ENCODE assay signal across 9 mouse cellular contexts in the genomic region with DNA sequence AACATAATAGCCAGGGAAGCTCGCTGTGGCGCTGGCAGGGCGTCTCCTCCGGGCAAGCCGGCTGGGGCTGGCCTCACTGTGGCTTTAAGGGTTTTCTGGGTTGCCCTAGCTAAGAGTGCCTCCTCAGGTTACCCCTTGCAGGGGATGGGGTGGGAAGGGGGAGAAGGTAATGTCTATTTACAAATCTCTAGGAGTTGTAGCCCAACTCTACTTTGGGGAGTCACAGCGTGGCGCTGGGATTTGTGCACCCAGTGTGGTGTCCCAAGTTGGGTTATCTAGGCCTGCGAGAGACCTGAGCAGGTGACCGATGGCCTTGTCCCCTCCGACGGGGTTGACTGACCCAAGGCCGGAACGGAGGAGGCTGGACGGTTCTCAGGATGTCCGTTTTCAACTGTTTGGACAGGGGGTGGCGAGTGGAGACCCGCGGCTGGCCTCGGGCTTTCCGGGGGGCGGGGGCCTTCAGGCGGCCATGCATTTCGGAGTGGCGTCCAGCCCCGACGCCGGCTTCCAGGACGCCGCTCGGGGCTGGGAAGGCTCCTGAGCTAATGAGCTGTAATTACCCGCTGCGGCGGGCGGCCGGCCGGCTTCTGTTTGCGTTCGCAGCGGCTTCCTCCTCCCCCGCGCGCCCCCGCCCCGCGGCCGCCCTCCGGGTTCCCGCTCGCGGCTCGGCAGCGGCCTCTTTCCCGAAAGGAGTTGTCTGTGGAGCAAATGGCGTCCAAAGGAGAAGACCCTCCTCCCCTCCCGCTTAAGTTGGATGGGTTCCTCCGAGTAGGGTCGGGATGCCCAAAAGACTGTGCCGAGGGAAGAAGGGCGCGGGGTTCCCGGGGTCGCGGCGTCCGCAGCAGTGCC. TPM values are rescaled to one million over a fixed set of nuclear protein-coding genes. Genes with fewer than 3 reads are reported as not detected.
DNase-seq lines count a peak whose midpoint lies in the region; ATAC-seq and TF ChIP-seq lines count a peak whose summit lies in the region.
"Had no signal": no experiment of that assay in that cellular context is flagged by ENCODE, and none has a peak within 500 bp of the region (broad histone marks: within the 10 kb centered on the region; RNA-seq: fewer than 3 reads in every experiment).

No protein-coding gene starts in this region.

- TF ChIP-seq CTCF in hindbrain, postnatal 0 days (IDR thresholded peaks at IDR 0.05; ENCODE audit: low read depth): no peak

- no peaks in the 10 kb centered on the region for H3K9me3 ChIP-seq in embryonic facial prominence, embryonic 14.5 days (ENCODE audit: control insufficient read depth, low read length)
- H3K9me3 ChIP-seq in hindbrain, postnatal 0 days (ENCODE audit: low read length): no peaks in the 10 kb centered on the region
- H3K9me3 ChIP-seq in midbrain, embryonic 12.5 days: no peaks in the 10 kb centered on the region

- H3K27ac ChIP-seq in embryonic facial prominence, embryonic 14.5 days (replicated peaks; ENCODE audit: low read depth, low read length): peak overlapping the region; percentile 79
- H3K27ac ChIP-seq in hindbrain, postnatal 0 days: no peak overlapping the region; the same call in 1 of the 2 replicates
- H3K27ac ChIP-seq in midbrain, embryonic 12.5 days (replicated peaks): 0 out of 2 replicates have a peak overlapping the region, but pooled peaks have one; percentile 30

- peaks cover 81% of the 10 kb centered on the region for H3K27me3 ChIP-seq in embryonic facial prominence, embryonic 14.5 days (replicated peaks; ENCODE audit: control insufficient read depth, insufficient read depth, low read length)
- peaks cover 63% of the 10 kb centered on the region for H3K27me3 ChIP-seq in hindbrain, postnatal 0 days (ENCODE audit: insufficient read depth, low read length)
- H3K27me3 ChIP-seq in midbrain, embryonic 12.5 days: peaks cover 85% of the 10 kb centered on the region

- peak overlapping the region; percentile 66 for H3K4me2 ChIP-seq in embryonic facial prominence, embryonic 14.5 days (ENCODE audit: low read depth, low read length)
- H3K4me2 ChIP-seq in hindbrain, postnatal 0 days (ENCODE audit: low read depth, low read length): peak overlapping the region; percentile 23
- H3K4me2 ChIP-seq in midbrain, embryonic 12.5 days (replicated peaks): peak overlapping the region; percentile 43

- whole genome bisulfite sequencing in embryonic facial prominence, embryonic 14.5 days: 1% methylated on average over 26 of the region's 65 CpGs
- 3% methylated on average over 53 of the region's 65 CpGs for WGBS in hindbrain, postnatal 0 days
- WGBS in midbrain, embryonic 12.5 days: under 1% methylated on average over 57 of the region's 65 CpGs

- peak overlapping the region; percentile 81 for H3K9ac ChIP-seq in embryonic facial prominence, embryonic 14.5 days (ENCODE audit: low read depth, low read length)
- H3K9ac ChIP-seq in hindbrain, postnatal 0 days (replicated peaks; ENCODE audit: low read length): peak overlapping the region; percentile 45
- H3K9ac ChIP-seq in midbrain, embryonic 12.5 days (replicated peaks): peak overlapping the region; percentile 39

- ATAC-seq in embryonic facial prominence, embryonic 14.5 days (ENCODE audit: low read depth): peak; percentile 39; the same call in 1 of the 2 replicates
- ATAC-seq in hindbrain, postnatal 0 days: 0 out of 2 replicates have a peak, but pooled peaks have one; percentile 4
- no peak for ATAC-seq in midbrain, embryonic 12.5 days (ENCODE audit: low FRiP score, low read depth)

- H3K4me3 ChIP-seq in embryonic facial prominence, embryonic 14.5 days (ENCODE audit: low read depth, low read length): peak overlapping the region; percentile 50
- peak overlapping the region; percentile 30 for H3K4me3 ChIP-seq in hindbrain, postnatal 0 days (ENCODE audit: low read length)
- H3K4me3 ChIP-seq in midbrain, embryonic 12.5 days: peak overlapping the region; percentile 35

- H3K4me1 ChIP-seq in embryonic facial prominence, embryonic 14.5 days (ENCODE audit: control insufficient read depth, insufficient read depth, low read length): peaks cover 4% of the 10 kb centered on the region
- H3K4me1 ChIP-seq in hindbrain, postnatal 0 days (ENCODE audit: insufficient read depth, low read length): no peaks in the 10 kb centered on the region
- H3K4me1 ChIP-seq in midbrain, embryonic 12.5 days: peaks cover 39% of the 10 kb centered on the region

- no peaks in the 10 kb centered on the region; the same call in 1 of the 2 replicates for H3K36me3 ChIP-seq in embryonic facial prominence, embryonic 14.5 days (ENCODE audit: control insufficient read depth, insufficient read depth, low read length)
- no peaks in the 10 kb centered on the region for H3K36me3 ChIP-seq in hindbrain, postnatal 0 days (ENCODE audit: insufficient read depth, low read length)
- H3K36me3 ChIP-seq in midbrain, embryonic 12.5 days: no peaks in the 10 kb centered on the region

- DNase-seq in thymus, postnatal 4 days: peak; percentile 27
- DNase-seq in thymus, postnatal 10 days (ENCODE audit: low spot score in 2 of 2): no peak
- DNase-seq in embryonic facial prominence, embryonic 14.5 days (ENCODE audit: low spot score): no peak
- DNase-seq in hindbrain, postnatal 0 days (ENCODE audit: low spot score): no peak
- no peak for DNase-seq in left cerebral cortex, adult 9 months (ENCODE audit: low spot score in 2 of 2)
- DNase-seq in left cerebral cortex, adult 11 months (ENCODE audit: low spot score): no peak
- DNase-seq in right cerebral cortex, postnatal 10 days (ENCODE audit: low spot score in 2 of 2): no peak

RNA-seq across cellular contexts. Expression of a gene that starts 4.5 kb away (rescaled TPM):
- 6.7 and 7.3 TPM in 2 replicates for polyA plus RNA-seq in embryonic facial prominence, embryonic 14.5 days (2014; fragmentation: Nextera tagmentation; extraction: Ambion mirVana)
- 11.9 and 16.2 TPM in 2 replicates for total RNA-seq in hindbrain, postnatal 0 days (2014; rRNA removed)
- polyA plus RNA-seq in hindbrain, postnatal 0 days (2015; fragmentation: Nextera tagmentation; extraction: Ambion mirVana): 1.8 and 2.0 TPM in 2 replicates
- 5.9 and 7.6 TPM in 2 replicates for polyA plus RNA-seq in midbrain, embryonic 12.5 days (2016; fragmentation: Nextera tagmentation; extraction: Ambion mirVana)
- total RNA-seq: neutrophil, adult 5-6 weeks had no signal
